Mouse (Mus musculus) small intestine, adult 10 weeks (tissue): ENCODE results near the gene Cd300a. TPM values are rescaled to one million over a fixed set of nuclear protein-coding genes. Genes with fewer than 3 reads are reported as not detected.

Experiments
- polyA plus RNA-seq: library from polyadenylated mRNA; stranded (reverse); fragments of 350-450 nt; fragmentation: Illumina TruSeq; extraction: RNeasy Lipid Tissue Mini Kit (QIAGEN cat#74804); gene quantifications from one replicate; pipeline ENCODE4 v1.2.3, GENCODE M21; 2014; ENCODE audit warnings: low replicate concordance

Gene Cd300a
- 6.1 TPM for polyA plus RNA-seq

DNA sequence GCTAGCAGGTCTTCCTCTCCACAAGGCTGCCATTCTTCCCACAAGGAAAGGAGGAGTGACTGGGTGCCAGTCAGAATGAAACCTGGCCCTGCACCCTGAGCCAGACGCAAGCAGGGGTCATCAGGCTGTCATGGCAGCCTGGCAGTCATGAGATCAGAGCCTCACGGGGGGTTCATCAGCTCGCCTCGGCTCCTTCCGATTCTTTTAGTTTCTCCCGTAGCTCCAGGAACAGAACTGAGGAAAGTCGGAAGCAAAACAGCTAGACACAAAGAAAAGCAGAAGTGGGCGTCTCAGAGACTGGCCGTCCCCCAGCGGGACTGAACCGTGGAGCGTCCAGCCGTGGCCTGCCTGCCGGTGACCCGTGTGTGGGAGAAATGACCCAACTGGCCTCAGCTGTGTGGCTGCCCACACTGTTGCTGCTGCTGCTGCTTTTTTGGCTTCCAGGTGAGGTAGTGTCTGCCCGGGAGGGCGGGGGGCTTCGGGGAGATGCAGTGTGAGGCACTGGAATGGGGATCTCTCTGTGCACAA lies at the start of gene Cd300a:
Gene Cd300a, plus strand, starts transcription at position 51 of the 528 bp plus-strand sequence.

GRCm38 (mm10) chr11:114850452-114851268 lies 39.2 kb upstream of the Cd300a start, which contains the start of gene Gprc5c:
Gprc5c (plus strand) TSS chr11:114851152.

GRCm38 (mm10) chr11:114934144-114934543 lies 44.3 kb downstream of the Cd300a start, which contains the start of gene Cd300lb:
Cd300lb (minus strand) TSS chr11:114934386.

Other genes starting within 250 kb of the Cd300a start
- 43.6 TPM for gene Rpl38, start 221.5 kb upstream of the Cd300a start, polyA plus RNA-seq
- 3.2 TPM for gene Ttyh2, start 214.6 kb upstream of the Cd300a start, polyA plus RNA-seq
- not detected for gene Dnaic2, start 162.6 kb upstream of the Cd300a start, polyA plus RNA-seq
- not detected for gene Kif19a, start 124.7 kb upstream of the Cd300a start, polyA plus RNA-seq
- not detected for gene Btbd17, start 94.1 kb upstream of the Cd300a start, polyA plus RNA-seq
- gene Gpr142, start 91.1 kb upstream of the Cd300a start, polyA plus RNA-seq = not detected
- gene Gprc5c, start 38.9 kb upstream of the Cd300a start, polyA plus RNA-seq = 0.33 TPM
- gene Cd300lb, start 44.3 kb downstream of the Cd300a start, polyA plus RNA-seq = not detected
- not detected for gene Cd300c, start 79.1 kb downstream of the Cd300a start, polyA plus RNA-seq
- gene Cd300ld, start 99.9 kb downstream of the Cd300a start, polyA plus RNA-seq = 1.8 TPM
- 0.67 TPM for gene Cd300c2, start 111.8 kb downstream of the Cd300a start, polyA plus RNA-seq
- not detected for gene Cd300ld2, start 126.2 kb downstream of the Cd300a start, polyA plus RNA-seq
- not detected for gene Cd300ld4, start 137.0 kb downstream of the Cd300a start, polyA plus RNA-seq
- not detected for gene Cd300ld5, start 147.7 kb downstream of the Cd300a start, polyA plus RNA-seq
- gene Cd300ld3, start 158.4 kb downstream of the Cd300a start, polyA plus RNA-seq = not detected
- gene Cd300e, start 172.1 kb downstream of the Cd300a start, polyA plus RNA-seq = 0.59 TPM
- gene Rab37, start 201.4 kb downstream of the Cd300a start, polyA plus RNA-seq = 1.3 TPM
- gene Cd300lf, start 244.0 kb downstream of the Cd300a start, polyA plus RNA-seq = 3.8 TPM